Mouse (Mus musculus): ENCODE measurements around the gene Usp5. TPM values are rescaled to one million over a fixed set of nuclear protein-coding genes. Genes with fewer than 3 reads are reported as not detected.

The Usp5 gene
- polyA plus RNA-seq, 1 experiment from 2014 or later: 94.1 TPM

DNA sequence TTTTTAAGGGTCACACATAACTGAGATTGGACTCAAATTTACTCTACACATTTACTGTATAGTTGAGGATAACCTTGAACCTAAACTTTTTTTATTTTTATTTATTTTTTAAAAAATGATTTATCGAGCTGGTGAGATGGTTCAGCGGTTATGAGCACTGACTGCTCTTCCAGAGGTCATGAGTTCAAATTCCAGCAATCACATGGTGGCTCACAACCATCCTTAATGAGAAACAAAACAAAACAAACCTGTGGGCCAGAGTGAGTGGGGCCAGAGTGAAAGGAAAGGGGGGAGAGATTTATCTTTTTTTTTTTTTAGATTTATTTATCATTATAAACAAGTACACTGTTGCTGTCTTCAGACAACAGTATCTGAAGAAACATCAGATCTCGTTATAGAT is 37.4 kb downstream of the Usp5 start:
- no peak overlapping the region for H3K9ac ChIP-seq
- H3K27me3 ChIP-seq (replicated peaks): no peaks in the 10 kb centered on the region
- peaks cover 3% of the 10 kb centered on the region; the same call in 1 of the 2 replicates for H3K36me3 ChIP-seq
- no peak overlapping the region for H3K27ac ChIP-seq
- no peaks in the 10 kb centered on the region for H3K9me3 ChIP-seq (replicated peaks)
- no peak overlapping the region for H3K4me3 ChIP-seq
- H3K4me2 ChIP-seq: no peak overlapping the region
- 78% methylated on average over 3 of the region's 3 CpGs for WGBS (ENCODE audit: insufficient replicate concordance)
- no peak for ATAC-seq
- H3K4me1 ChIP-seq: peaks cover 11% of the 10 kb centered on the region

DNA sequence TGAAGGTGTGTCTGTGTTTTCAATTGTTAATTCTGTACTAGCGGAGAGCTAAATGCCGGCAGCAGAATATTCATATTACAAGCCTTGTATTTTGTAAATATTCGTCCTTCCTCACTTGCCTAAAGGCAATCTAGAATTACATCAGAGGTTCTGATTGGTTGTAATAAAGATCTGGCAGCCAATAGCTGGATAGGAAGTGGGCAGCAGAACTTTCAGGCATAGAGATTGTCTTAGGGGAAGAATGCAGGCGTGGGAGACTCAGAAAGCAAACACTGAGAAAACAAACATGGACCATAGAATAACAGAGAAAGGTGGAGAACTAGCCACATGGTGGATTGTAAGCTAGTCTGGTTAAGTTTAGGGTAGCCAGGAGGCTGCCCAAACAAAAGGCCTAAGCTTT is 39.2 kb downstream of the Usp5 start:
- Histone ChIP-seq H3K36me3 (no peaks in the 10 kb centered on the region), H3K9ac (no peak overlapping the region), H3K9me3 (replicated peaks) (no peaks in the 10 kb centered on the region), H3K27ac (no peak overlapping the region), H3K4me3 (no peak overlapping the region), H3K4me1 (no peaks in the 10 kb centered on the region), H3K4me2 (no peak overlapping the region), H3K27me3 (replicated peaks) (no peaks in the 10 kb centered on the region)
- 63% methylated on average over 4 of the region's 4 CpGs for WGBS (ENCODE audit: insufficient replicate concordance)
- no peak for ATAC-seq

GRCm38 (mm10) chr6:124789519-124789918 is 39.8 kb downstream of the Usp5 start:
- ATAC-seq: no peak
- 78% methylated on average over 4 of the region's 4 CpGs for WGBS (ENCODE audit: insufficient replicate concordance)
- no peaks in the 10 kb centered on the region for H3K27me3 ChIP-seq (replicated peaks)
- H3K4me3 ChIP-seq: no peak overlapping the region
- H3K9ac ChIP-seq: no peak overlapping the region
- no peaks in the 10 kb centered on the region for H3K36me3 ChIP-seq
- no peak overlapping the region for H3K27ac ChIP-seq
- H3K4me1 ChIP-seq: no peaks in the 10 kb centered on the region
- no peak overlapping the region for H3K4me2 ChIP-seq
- no peaks in the 10 kb centered on the region for H3K9me3 ChIP-seq (replicated peaks)

DNA sequence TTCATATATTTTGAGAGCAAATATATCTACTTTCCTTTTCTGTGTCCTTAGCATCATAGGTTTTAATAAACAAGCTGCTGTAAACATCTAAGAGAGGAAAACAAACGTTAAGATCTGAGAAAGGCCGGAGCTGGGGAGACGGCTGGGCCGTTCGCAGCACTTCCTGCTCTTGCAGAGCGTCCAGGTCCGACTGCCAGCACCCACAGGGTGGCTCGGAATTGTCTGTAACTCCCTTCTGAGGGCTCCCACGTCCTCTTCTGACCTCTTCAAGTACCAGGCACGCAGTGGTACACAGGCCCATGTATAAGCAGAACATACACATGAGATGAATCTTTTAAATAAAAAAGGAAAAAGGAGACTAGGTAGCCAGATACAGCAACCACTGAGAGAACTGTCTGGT is 41.6 kb downstream of the Usp5 start:
- Histone ChIP-seq H3K4me2 (no peak overlapping the region), H3K9me3 (replicated peaks) (no peaks in the 10 kb centered on the region), H3K4me3 (no peak overlapping the region), H3K36me3 (no peaks in the 10 kb centered on the region), H3K4me1 (0 out of 2 replicates have a peak, but pooled peaks cover under 1% of the 10 kb centered on the region), H3K27ac (no peak overlapping the region), H3K27me3 (replicated peaks) (no peaks in the 10 kb centered on the region), H3K9ac (no peak overlapping the region)
- 71% methylated on average over 10 of the region's 10 CpGs for WGBS (ENCODE audit: insufficient replicate concordance)
- no peak for ATAC-seq

DNA sequence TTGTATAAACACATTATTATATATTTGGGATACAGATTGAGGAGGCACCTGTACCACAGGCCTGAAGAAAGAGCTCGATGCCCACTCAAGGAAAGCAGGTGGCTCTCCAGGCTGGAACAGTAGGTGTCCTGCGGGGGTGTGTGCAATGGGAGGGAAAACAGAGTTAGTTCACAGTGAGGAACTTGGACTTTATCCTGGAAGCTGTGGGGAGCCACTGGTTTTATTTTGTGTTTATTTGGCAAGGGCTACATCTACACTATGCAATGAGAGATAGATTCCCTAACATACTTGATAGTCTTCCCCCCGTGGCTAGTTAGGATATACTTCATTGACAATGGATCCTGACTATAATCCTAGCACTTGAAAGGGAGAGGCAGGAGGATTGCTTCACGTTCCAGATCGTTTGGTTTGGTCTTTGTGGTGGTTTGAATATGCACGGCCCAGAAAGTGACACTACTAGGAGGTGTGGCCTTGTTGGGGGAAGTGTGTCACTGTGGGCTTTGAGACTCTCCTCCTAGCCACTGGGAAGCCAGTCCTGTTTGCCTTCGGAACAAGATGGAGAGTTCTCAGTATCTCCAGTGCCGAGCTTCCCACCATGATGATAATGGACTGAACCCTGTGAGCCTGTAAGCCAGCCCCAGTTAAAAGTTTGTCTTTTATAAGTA is 42.4 kb downstream of the Usp5 start:
- Histone ChIP-seq H3K27me3 (replicated peaks) (peaks cover 6% of the 10 kb centered on the region; the same call in 1 of the 2 replicates), H3K36me3 (no peaks in the 10 kb centered on the region), H3K9me3 (replicated peaks) (no peaks in the 10 kb centered on the region), H3K9ac (no peak overlapping the region), H3K4me2 (no peak overlapping the region), H3K27ac (no peak overlapping the region), H3K4me1 (peaks cover 6% of the 10 kb centered on the region), H3K4me3 (no peak overlapping the region)
- 40% methylated on average over 8 of the region's 8 CpGs for WGBS (ENCODE audit: insufficient replicate concordance)
- 0 out of 2 replicates have a peak, but pooled peaks have one; percentile 38 for ATAC-seq

DNA sequence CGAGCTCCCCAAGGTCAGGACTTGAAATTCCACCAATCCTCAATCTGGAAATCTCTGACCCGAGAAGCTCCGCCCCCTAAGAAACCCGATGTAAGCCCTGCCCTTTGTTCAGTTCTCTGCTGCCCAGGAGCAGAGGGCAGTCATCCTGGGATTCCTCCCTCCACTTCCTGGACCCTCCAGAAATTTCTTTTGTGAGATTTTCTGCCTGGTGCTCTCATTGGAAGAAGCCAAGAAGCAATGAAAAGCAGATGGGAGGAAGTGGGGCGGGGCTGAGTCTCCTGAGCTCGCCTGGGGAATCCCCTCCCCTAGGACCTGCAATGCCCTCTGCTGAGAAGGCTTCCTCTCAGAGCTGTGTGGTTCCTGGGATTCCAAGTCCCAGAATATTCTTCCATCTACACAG is 46.8 kb downstream of the Usp5 start:
- Histone ChIP-seq H3K4me1 (peaks cover 10% of the 10 kb centered on the region), H3K9ac (no peak overlapping the region), H3K27me3 (replicated peaks) (peaks cover 50% of the 10 kb centered on the region), H3K4me2 (peak overlapping the region; percentile 38), H3K27ac (no peak overlapping the region), H3K9me3 (replicated peaks) (no peaks in the 10 kb centered on the region), H3K36me3 (no peaks in the 10 kb centered on the region), H3K4me3 (no peak overlapping the region)
- ATAC-seq: no peak
- 12% methylated on average over 6 of the region's 6 CpGs for WGBS (ENCODE audit: insufficient replicate concordance)

DNA sequence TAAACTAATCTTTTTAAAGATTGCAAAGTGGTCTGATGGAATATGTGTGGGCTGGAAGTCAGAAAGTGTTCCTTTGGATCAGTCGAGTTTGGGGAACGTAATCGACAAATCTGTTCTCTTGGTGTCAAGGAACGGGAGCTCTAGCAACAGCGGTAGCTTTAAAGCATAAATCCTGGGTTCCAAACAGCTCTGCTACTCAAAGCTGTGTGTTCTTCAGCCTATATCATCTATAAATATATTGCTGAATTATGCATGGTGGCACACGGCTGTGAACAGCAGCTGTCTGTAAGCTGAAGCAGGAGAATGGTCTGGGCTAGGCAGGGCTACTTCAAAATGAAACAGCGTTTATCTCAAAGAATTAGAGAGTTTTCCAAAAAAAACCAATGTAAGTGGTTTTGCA is 48.4 kb downstream of the Usp5 start:
- peaks cover 59% of the 10 kb centered on the region for H3K27me3 ChIP-seq (replicated peaks)

DNA sequence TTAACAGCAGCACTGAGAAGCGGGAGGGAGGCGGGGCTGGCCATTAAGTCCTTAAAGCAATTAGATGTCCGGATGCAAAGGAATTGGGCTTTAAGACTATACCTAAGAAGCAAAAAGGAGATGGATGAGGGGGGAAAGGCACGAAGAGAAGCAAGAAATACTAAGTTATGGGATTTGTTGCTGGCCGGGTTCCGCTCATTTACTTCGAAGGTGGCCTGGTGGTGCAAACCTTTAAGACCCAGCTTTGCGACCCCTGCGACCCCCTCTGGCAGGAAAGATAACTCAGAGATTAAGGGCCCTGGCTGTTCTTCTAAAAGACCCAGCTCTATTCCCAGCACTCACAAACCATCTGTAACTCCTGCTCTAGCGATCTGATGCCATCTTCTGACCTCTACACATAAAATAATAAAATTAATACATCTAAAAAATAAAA is 49.3 kb downstream of the Usp5 start:
- H3K9ac ChIP-seq: no peak overlapping the region
- no peaks in the 10 kb centered on the region for H3K36me3 ChIP-seq
- ATAC-seq: no peak
- WGBS (ENCODE audit: insufficient replicate concordance): 11% methylated on average over 10 of the region's 10 CpGs
- peak overlapping the region; percentile 20 for H3K4me3 ChIP-seq
- H3K27ac ChIP-seq: no peak overlapping the region
- peaks cover 65% of the 10 kb centered on the region for H3K27me3 ChIP-seq (replicated peaks)
- H3K4me1 ChIP-seq: peaks cover 10% of the 10 kb centered on the region
- H3K4me2 ChIP-seq: peak overlapping the region; percentile 52
- H3K9me3 ChIP-seq (replicated peaks): no peaks in the 10 kb centered on the region

More for the DNA sequence above, 48.4 kb downstream of the Usp5 start:
- Histone ChIP-seq H3K9me3 (replicated peaks) (no peaks in the 10 kb centered on the region), H3K4me3 (no peak overlapping the region), H3K36me3 (no peaks in the 10 kb centered on the region), H3K27ac (no peak overlapping the region), H3K4me2 (no peak overlapping the region), H3K4me1 (peaks cover 10% of the 10 kb centered on the region), H3K9ac (no peak overlapping the region)
- no peak for ATAC-seq
- 74% methylated on average over 7 of the region's 7 CpGs for WGBS (ENCODE audit: insufficient replicate concordance)

DNA sequence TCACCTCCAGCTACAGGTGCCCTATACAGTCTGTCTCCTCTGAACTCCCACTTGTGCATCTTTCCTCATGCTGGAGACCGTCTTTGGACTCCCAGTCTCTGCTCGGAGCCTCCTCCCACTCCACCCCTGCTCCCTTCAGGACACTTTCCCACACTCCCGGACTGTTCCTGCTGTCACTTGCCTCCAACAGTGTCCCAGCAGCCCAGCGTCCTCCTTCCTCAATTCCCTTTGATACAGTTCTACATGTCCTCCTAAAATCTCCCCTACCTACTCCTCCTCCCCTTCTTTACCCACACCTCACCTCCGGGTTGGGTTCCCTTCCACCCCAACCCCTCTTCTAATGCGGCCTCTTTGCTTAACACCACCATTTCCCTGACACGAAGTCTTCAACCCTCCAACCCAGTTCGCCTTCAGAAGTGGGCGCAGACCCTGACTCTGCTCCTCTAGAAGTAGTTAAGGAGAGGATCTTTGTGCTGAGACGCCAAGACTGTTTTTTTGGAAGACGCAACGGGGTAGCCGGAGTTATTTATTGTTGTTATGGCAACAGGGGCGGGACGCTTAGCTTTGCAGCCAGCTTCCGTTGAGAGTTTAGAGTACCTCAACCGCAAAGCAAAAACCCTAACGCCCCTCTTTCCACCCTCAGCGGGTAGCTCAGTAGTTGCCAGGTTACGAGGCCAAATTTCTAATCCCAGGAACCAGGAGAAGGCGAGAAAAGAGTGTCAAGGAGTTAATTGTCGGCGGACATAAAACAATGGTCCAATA is 49.9 kb downstream of the Usp5 start, which contains the start of gene Lrrc23:
Lrrc23 (minus strand) TSS at position 506 of the 762 bp plus-strand sequence.
- Histone ChIP-seq H3K27ac (no peak within 1 kb of the TSS), H3K36me3 (no peaks in the 10 kb centered on the region), H3K4me1 (peaks cover 10% of the 10 kb centered on the region), H3K9me3 (replicated peaks) (no peaks in the 10 kb centered on the region), H3K4me2 (peak within 1 kb of the TSS; percentile 52), H3K27me3 (replicated peaks) (peaks cover 66% of the 10 kb centered on the region), H3K4me3 (peak within 1 kb of the TSS; percentile 20), H3K9ac (no peak within 1 kb of the TSS)
- 0 out of 2 replicates have a peak, but pooled peaks have one; percentile 21 for ATAC-seq
- WGBS (ENCODE audit: insufficient replicate concordance): 3% methylated on average over 23 of the region's 23 CpGs

- no peak overlapping the region for H3K4me2 ChIP-seq
Observed at GRCm38 (mm10) chr6:124770511-124770910, 58.8 kb downstream of the Usp5 start.

GRCm38 (mm10) chr6:124770013-124770412 is 59.3 kb downstream of the Usp5 start:
- H3K27ac ChIP-seq: no peak overlapping the region
- no peak for ATAC-seq
- H3K4me2 ChIP-seq: peak overlapping the region; percentile 75
- peak overlapping the region; percentile 53; the same call in 1 of the 2 replicates for H3K4me3 ChIP-seq
- H3K27me3 ChIP-seq (replicated peaks): peaks cover 87% of the 10 kb centered on the region
- 23% methylated on average over 7 of the region's 7 CpGs for WGBS (ENCODE audit: insufficient replicate concordance)
- H3K9ac ChIP-seq: no peak overlapping the region
- peaks cover 29% of the 10 kb centered on the region for H3K4me1 ChIP-seq
- no peaks in the 10 kb centered on the region for H3K9me3 ChIP-seq (replicated peaks)
- H3K36me3 ChIP-seq: no peaks in the 10 kb centered on the region

More at GRCm38 (mm10) chr6:124770511-124770910, 58.8 kb downstream of the Usp5 start:
- Histone ChIP-seq H3K4me3 (no peak overlapping the region), H3K4me1 (peaks cover 29% of the 10 kb centered on the region), H3K27me3 (replicated peaks) (peaks cover 86% of the 10 kb centered on the region), H3K9me3 (replicated peaks) (no peaks in the 10 kb centered on the region), H3K36me3 (no peaks in the 10 kb centered on the region), H3K27ac (no peak overlapping the region), H3K9ac (no peak overlapping the region)
- no peak for ATAC-seq
- whole genome bisulfite sequencing (ENCODE audit: insufficient replicate concordance): 65% methylated on average over 15 of the region's 15 CpGs

Data from liver, embryonic 12.5 days (tissue).